Mouse (Mus musculus) liver, postnatal 0 days (tissue): ENCODE results near the gene Abr.

Source experiments
- CTCF ChIP-seq: sonication (generic); IDR thresholded peaks from 2 replicates; pipeline ENCODE4 v1.5.1; 2016; ENCODE audit warnings: antibody characterized with exemption, low read depth
- EP300 ChIP-seq: IDR thresholded peaks from 2 replicates; pipeline ENCODE4 v1.6.1; 2016; ENCODE audit warnings: antibody characterized with exemption, low read depth, mild to moderate bottlenecking

DNA sequence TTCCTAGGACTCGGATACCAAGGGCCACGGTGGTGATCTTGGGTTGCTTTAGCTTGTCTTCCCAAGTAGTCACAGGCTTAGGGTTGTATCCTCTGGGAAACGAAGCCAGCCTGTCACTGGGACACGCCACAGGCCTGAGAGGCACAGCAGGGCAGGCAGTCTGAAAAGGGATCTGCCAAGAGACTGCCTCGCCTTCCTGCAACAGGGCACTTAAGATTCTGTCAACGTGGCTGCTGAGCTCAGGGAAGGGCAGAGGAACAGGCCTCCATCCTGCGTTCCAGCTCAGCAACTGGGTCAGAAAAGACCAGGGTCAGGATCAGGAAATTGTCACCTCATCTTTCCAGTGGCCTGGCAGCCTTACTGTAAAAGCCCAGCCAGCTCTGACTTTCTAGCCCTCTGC is 192.6 kb downstream of the Abr start:
- TF ChIP-seq EP300 (no peak), CTCF (no peak)
